Mouse (Mus musculus): Measurements from ENCODE around the gene Ptch2.
A peak's percentile ranks its signal among the peaks of the same experiment; 100 is the strongest.

Ptch2 gene

DNA sequence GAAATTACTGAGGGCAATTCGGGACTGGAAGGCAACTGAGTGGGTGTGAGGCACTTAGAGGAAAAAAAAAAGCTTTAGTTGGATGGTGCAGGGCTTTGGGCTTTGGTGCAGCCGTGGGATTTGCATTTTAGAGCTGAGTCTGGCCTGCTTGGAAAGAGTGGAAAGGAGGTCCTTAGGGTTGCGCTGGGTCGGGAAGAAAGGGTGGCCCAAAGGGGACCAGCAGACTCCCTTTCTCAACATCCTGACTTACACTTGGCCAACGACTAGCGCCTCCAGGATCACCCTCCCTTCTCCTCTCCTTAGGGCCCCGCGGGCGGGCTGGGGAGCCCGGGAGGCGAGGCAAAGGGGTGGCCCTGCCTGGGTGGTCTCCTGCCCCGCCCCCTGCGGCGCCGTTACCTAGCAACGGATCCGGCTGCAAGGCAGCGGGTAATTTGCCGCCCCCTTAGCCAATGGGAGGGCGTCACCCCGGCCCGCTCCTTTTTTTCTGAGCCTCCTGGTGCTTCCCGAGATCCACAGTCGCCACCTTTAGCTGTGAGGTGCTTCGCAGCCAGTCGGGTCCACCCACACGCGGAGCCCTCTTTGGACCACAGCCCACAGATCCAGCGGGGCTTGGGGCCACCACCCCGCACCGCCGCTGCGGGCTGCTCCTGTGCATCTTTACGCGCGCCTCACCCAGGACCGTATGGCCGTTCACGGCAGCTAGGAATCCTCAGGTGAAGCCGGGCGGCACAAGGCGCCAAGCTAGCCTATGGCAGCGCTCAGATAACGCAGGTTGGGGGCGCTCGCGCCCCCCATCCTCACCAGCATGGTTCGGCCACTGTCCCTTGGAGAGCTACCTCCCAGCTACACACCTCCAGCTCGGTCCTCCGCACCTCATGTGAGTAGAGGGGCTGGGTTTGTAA lies at the start of gene Ptch2:
TSS of gene Ptch2 (plus strand) at position 525 of the 902 bp plus-strand sequence.
- DNase-seq (ENCODE audit: low spot score in 2 of 2): peak in 1 of 2 experiments; percentile 29

DNA sequence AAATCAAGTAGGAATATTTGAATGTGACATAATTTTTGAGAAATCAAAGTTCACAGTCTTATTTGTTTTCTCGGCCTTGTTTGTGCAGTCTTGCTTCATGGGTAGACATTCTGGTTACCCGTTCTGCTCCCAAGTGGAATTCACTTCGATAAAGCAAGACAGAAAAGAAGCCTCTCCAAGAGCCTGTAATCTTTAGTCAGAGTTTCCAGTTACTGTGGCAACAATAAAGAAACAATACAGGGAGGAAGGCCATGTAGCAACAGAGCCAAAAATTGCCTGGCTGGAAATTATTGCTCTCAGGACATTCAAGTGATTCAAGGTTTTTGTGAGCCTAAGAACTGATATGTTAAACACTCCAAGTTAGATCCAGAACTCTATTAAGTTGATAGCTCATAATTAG lies 47.0 kb upstream of the Ptch2 start:
- no peak for DNase-seq (ENCODE audit: low spot score in 2 of 2)

GRCm38 (mm10) chr4:117049485-117049884 lies 46.4 kb upstream of the Ptch2 start:
- no peak for DNase-seq (ENCODE audit: low spot score in 2 of 2)

- DNase-seq (ENCODE audit: low spot score in 2 of 2): no peak
These were observed 43.2 kb upstream of the Ptch2 start for GRCm38 (mm10) chr4:117052626-117053025.

DNA sequence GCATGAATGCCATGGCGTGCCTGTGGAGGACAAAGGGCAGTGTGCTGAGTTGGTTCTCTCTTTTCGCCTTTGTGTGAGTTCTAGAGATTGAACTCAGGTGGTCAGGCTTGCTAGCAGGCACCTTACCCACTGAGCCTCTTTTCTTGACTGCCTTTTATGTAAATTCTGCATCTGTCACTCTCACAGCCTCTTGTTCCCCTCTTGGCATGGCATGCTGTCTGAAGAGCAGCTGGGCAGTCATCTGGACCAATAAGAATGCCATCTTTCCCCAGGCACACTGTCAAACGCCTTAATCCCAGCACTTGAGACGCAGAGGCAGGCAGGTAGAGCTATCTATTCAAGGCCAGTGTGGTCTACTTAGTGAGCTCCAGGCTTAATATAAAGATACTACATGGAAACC lies 41.9 kb upstream of the Ptch2 start:
- no peak for DNase-seq (ENCODE audit: low spot score in 2 of 2)

DNA sequence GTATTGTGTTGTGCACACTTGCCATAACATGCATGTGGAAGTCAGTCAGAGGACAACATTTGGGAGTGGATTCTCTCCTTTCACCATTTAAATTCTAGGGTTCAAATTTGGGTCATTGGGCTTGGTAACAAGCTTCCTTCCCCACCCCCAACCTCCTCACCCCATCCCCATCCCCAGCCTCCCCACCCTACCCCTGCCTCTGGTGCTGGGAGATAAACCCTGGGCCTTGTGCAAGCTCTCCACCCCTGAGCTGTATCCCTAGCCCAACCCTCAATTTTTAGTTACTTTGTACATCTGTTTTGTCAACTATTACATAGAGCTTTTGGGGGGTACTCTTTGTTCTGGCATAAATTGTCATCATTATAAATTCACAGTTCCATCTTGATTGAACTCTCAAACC lies 39.8 kb upstream of the Ptch2 start:
- DNase-seq (ENCODE audit: low spot score in 2 of 2): no peak

DNA sequence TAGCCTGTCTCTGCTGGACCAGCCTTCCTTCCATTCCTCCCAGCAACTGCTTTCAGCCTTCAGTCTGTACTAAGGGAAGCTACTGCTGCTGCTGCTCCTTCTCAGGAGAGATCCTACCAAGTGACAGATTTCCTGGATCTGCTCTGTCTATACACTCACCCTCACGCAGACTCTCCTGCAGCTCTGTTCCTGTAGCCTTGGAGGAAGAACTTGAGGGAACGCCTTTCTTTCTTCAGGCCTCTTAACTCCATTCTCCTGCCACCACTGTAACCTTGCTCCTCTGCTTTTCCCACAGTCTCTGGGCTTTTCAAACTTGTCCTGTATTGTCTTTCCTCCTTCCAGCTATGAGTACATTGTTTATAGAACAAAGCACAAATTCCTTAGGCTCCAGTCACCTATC lies 39.4 kb upstream of the Ptch2 start:
- no peak for DNase-seq (ENCODE audit: low spot score in 2 of 2)

DNA sequence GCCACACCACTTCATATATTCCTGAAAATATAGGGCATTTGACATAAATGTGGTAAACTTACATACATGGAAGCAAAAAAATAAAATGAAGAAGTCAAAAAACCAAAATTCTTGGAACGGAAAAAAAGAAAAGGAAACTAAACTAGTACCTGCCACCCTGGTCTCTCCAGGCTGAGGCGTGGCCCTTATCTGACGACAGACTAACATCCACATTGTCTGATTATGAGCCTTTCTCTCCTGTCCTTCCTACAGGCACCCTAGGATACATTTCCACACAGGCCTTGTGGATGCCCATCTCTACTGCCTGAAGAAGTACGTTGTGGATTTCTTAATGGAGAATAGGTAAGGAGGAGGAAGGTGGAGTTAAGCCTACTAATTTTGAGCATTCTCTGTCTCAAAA lies 37.4 kb upstream of the Ptch2 start:
- no peak for DNase-seq (ENCODE audit: low spot score in 2 of 2)

GRCm38 (mm10) chr4:117062700-117063390 lies 33.0 kb upstream of the Ptch2 start:
- DNase-seq (ENCODE audit: low spot score in 2 of 2): no peak

GRCm38 (mm10) chr4:117068035-117068434 lies 27.8 kb upstream of the Ptch2 start:
- DNase-seq (ENCODE audit: low spot score in 2 of 2): no peak

DNA sequence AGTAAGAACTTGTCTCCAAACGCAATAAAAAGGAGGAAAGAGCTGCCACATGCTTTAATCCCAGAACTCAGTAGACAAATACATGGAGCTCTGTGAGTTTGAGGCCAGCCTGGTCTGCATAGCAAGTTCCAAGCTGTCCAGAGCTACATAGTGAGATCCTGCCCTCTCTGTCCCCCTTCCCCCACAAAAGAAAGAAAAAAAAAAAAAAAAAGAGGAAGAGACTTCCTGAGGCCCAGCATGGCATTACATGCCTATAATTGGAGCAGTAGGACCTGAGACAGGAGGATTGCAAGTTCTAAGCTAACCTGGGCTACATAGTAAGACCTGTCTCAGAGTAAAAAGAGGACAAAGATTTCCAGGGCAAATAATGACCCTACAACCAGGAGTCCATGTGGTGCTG lies 26.2 kb upstream of the Ptch2 start:
- no peak for DNase-seq (ENCODE audit: low spot score in 2 of 2)

GRCm38 (mm10) chr4:117070624-117071023 lies 25.3 kb upstream of the Ptch2 start:
- no peak for DNase-seq (ENCODE audit: low spot score in 2 of 2)

DNA sequence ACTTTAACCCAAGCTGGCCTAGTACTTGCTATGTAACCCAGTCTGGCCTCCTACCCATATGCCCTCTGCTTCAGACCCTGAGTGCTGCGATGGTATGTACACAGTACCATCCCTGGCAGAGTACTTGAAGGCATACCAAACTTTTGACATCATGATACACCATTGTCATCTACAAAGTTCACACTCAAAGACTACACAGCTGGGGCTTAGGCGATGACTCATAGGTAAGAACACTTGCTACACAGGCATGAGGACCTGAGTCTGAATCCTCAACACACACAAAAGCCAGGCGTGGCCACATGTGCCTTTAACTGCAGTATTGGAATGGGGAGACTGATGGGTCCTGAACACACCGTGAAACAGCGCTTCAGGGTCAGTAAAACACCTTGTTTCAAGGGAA lies 24.7 kb upstream of the Ptch2 start:
- no peak for DNase-seq (ENCODE audit: low spot score in 2 of 2)

GRCm38 (mm10) chr4:117087948-117088640 lies 7.8 kb upstream of the Ptch2 start:
- no peak for DNase-seq (ENCODE audit: low spot score in 2 of 2)

- no peak for DNase-seq (ENCODE audit: low spot score in 2 of 2)
These were observed 5.3 kb upstream of the Ptch2 start for GRCm38 (mm10) chr4:117090586-117090985.

- DNase-seq (ENCODE audit: low spot score in 2 of 2): no peak
These were observed 1.1 kb upstream of the Ptch2 start for GRCm38 (mm10) chr4:117094626-117095361.

DNA sequence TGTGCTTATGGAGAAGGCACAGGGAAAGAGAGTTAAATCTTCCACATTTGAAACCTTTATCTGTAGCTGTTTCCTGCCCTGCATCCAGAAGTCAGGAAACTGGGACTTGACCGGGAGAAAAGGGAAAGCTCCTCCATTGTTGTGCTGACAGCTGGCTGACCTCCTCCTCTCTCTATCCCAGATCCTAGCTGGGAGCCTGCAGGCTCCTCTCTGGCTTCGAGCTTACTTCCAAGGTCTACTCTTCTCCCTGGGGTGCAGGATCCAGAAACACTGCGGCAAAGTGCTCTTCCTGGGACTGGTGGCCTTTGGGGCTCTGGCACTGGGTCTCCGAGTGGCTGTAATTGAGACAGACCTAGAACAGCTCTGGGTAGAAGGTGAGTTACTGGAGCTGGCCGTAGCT lies 791 bp downstream of the Ptch2 start:
- no peak for DNase-seq (ENCODE audit: low spot score in 2 of 2)

DNA sequence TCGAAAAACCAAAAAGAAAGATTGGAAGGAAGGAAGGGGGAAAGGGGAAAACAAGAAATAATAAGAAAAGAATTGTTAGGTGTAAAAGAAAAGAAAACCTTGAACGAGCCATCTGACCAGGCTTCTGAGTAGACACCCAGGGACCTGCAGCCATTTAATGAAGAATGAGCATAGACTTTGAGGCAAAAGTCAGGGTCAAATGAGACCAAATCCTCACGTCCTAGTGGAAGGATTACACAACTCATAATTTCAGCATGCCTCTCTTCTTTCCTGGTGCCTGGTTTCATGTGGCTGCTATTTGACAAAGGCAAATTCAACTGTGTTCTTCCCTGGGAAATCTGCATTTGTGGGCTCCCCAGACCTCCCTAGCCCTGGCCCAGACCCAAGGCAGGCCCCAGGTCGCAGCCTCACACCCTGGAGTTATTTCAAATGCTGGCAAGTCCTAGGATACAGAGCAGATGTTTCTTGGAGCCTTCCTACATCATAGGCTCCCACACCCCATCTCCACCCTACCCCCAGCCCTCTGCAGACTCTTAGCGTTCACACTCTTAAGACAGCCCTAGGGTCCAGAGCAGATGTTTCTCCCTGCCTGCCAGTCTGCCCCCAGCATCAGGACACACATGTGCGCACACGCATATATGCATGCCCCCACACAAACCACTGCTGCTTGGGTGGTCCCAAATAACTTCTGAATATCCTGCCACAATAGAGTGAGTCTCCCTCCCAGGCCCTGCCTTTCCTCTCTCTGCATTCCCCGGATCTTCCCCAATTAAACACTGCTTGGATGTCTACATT lies 2.3 kb downstream of the Ptch2 start:
- DNase-seq (ENCODE audit: low spot score in 2 of 2): no peak

DNA sequence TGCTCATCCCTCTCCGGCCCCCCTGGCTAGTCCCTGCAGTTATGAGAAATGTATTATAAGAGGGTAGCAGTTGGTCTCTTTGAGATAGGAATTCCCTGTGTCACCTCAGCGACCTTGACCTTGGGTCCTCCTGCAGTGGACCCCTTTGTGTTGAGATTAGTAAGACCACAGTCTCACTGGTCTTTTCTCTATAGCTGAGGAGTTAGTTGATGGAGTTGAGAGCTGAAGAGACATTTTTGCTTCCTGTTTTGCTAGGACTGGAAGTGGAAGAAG lies 2.8 kb downstream of the Ptch2 start:
- no peak for DNase-seq (ENCODE audit: low spot score in 2 of 2)

DNA sequence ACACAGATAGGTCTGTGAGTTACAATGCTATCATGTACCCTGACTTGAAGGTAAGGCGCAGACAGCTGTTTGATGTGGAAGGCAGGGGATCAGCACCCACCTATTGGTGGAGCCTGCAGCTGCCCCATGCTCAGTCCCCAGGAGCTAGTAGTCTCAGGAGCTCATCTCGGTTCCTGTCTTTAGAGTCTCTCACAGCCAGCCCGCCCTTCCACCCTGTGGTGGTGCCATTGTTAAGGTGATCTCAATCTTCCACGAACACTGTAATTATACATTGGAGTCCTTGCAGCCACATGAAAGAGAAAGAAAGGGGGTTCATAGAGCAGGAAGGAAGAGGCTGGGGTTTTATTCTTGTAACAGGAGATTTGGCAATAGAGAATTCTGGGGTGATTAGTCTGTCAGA lies 4.2 kb downstream of the Ptch2 start:
- DNase-seq (ENCODE audit: low spot score in 2 of 2): no peak

GRCm38 (mm10) chr4:117101218-117101617 lies 5.3 kb downstream of the Ptch2 start:
- DNase-seq (ENCODE audit: low spot score in 2 of 2): no peak

Data from right cerebral cortex, postnatal 36 days (tissue).